Mouse (Mus musculus) hindbrain, embryonic 12.5 days (tissue): ENCODE data around the gene Mllt3. TPM values are rescaled to one million over a fixed set of nuclear protein-coding genes. Genes with fewer than 3 reads are reported as not detected.

ENCODE experiments used
- ATAC-seq: fragments of 200-750 bp; cut with Nextera tagmentation; 2 replicates; pipeline ENCODE4 v1.8.0; 2017; ENCODE audit warnings: moderate TSS enrichment; ENCODE audit not compliant: low FRiP score
- H3K27ac ChIP-seq: fragments of 300-500 bp; sonication (generic); 2 replicates; pipeline ENCODE4 v1.5.1; 2016; ENCODE audit warnings: mild to moderate bottlenecking
- H3K27me3 ChIP-seq: fragments of 300-500 bp; sonication (generic); 2 replicates; pipeline ENCODE4 v1.6.1; 2016; ENCODE audit warnings: mild to moderate bottlenecking
- H3K36me3 ChIP-seq: fragments of 300-500 bp; sonication (generic); 2 replicates; pipeline ENCODE4 v1.6.1; 2016; ENCODE audit warnings: mild to moderate bottlenecking
- H3K4me1 ChIP-seq: fragments of 300-500 bp; sonication (generic); 2 replicates; pipeline ENCODE4 v1.6.1; 2016
- H3K4me2 ChIP-seq: fragments of 300-500 bp; sonication (generic); replicated peaks from 2 replicates; pipeline ENCODE4 v1.6.1; 2016; ENCODE audit warnings: mild to moderate bottlenecking
- H3K4me3 ChIP-seq: fragments of 300-500 bp; sonication (generic); 2 replicates; pipeline ENCODE4 v1.5.1; 2016; ENCODE audit warnings: mild to moderate bottlenecking
- H3K9ac ChIP-seq: fragments of 300-500 bp; sonication (generic); 2 replicates; pipeline ENCODE4 v1.6.1; 2016; ENCODE audit warnings: mild to moderate bottlenecking, moderate library complexity
- H3K9me3 ChIP-seq: fragments of 300-500 bp; sonication (generic); replicated peaks from 2 replicates; pipeline ENCODE4 v1.6.1; 2016; ENCODE audit warnings: mild to moderate bottlenecking
- WGBS: fragments of 180-500 bp; shearing (Covaris S2); methylation state at CpG from one replicate; pipeline ENCODE4 v1.1.7; 2016; 5-methylcytosine and 5-hydroxymethylcytosine counted together
- polyA plus RNA-seq: library from polyadenylated mRNA; unstranded; fragments of >200 nt; fragmentation: Nextera tagmentation; extraction: Ambion mirVana; gene quantifications from 2 replicates; pipeline ENCODE4 v1.2.1, GENCODE M21; 2016

Gene Mllt3
- polyA plus RNA-seq, 1 experiment from 2014 or later = 103 TPM

GRCm38 (mm10) chr4:87893012-87893411, 140.2 kb downstream of the Mllt3 start:
- Histone ChIP-seq H3K9ac (no peak overlapping the region), H3K4me3 (no peak overlapping the region), H3K4me1 (peaks cover 18% of the 10 kb centered on the region), H3K27ac (no peak overlapping the region), H3K27me3 (no peaks in the 10 kb centered on the region), H3K4me2 (no peak overlapping the region), H3K36me3 (no peaks in the 10 kb centered on the region), H3K9me3 (no peaks in the 10 kb centered on the region)
- no peak for ATAC-seq
- 86% methylated on average over 4 of the region's 4 CpGs for WGBS

DNA sequence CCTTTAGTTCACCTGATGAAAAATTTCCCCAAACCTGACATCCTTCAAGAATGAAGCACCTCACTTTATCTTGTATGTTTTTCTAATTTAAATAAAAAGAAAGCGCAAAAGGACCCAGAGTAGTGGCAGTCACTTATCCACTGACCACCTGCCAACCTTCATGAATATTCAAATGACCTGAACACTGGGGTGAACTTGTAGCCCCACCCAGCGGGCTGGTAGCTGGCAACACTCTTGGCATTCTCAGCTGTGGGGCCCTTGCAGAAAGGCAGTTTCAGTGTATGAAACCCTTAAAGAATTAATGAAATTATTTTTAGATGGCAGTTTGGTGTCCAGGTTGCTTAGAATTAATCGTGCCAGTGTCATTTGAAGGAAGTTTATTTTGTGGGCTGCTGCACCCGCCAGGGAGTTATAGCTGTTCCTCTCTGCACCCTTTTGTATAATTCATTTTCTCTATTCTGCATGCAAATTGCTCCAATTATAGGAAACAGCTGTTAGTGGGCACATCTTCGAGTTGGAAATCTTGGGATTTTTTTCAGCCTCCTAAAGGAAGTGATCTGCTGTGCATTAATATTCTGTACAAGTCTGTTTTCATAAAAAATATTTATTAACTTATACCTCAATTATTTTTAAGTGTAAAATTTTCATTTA, 149.8 kb downstream of the Mllt3 start:
- H3K4me1 ChIP-seq = peaks cover 22% of the 10 kb centered on the region
- H3K4me2 ChIP-seq = no peak overlapping the region
- no peaks in the 10 kb centered on the region for H3K36me3 ChIP-seq
- peak; percentile 72 for ATAC-seq
- WGBS = 41% methylated on average over 5 of the region's 5 CpGs
- H3K27me3 ChIP-seq = no peaks in the 10 kb centered on the region
- H3K4me3 ChIP-seq = no peak overlapping the region
- no peak overlapping the region for H3K9ac ChIP-seq
- H3K27ac ChIP-seq = 0 out of 2 replicates have a peak overlapping the region, but pooled peaks have one; percentile 3
- no peaks in the 10 kb centered on the region for H3K9me3 ChIP-seq

DNA sequence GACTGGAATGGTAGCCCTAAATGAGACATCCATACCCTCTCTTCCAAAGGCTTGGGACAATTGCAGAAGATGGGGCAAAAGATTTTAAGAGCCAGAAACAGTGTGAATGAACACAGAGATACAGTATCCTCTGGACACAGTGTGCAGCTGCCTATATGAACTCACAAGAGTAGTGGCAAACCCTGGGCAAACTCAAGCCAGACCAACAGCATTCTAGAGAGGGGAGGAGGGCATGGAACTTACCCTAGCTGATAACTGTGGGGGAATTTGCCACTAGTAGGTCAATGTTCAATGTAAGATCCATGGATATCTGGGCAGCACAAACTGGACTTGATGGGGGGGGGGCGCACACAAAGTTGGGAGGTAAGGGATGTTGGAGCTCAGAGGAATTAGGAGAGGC, 151.2 kb downstream of the Mllt3 start:
- no peak for ATAC-seq
- H3K27ac ChIP-seq = no peak overlapping the region
- WGBS = 95% methylated on average over 1 of the region's 1 CpGs
- no peaks in the 10 kb centered on the region for H3K36me3 ChIP-seq
- no peaks in the 10 kb centered on the region for H3K9me3 ChIP-seq
- H3K4me2 ChIP-seq = no peak overlapping the region
- no peaks in the 10 kb centered on the region for H3K27me3 ChIP-seq
- no peak overlapping the region for H3K9ac ChIP-seq
- H3K4me3 ChIP-seq = no peak overlapping the region
- peaks cover 22% of the 10 kb centered on the region for H3K4me1 ChIP-seq

- Histone ChIP-seq H3K36me3 (no peaks in the 10 kb centered on the region), H3K9ac (no peak overlapping the region), H3K4me2 (no peak overlapping the region), H3K4me3 (no peak overlapping the region), H3K27me3 (no peaks in the 10 kb centered on the region), H3K4me1 (peaks cover 22% of the 10 kb centered on the region), H3K9me3 (no peaks in the 10 kb centered on the region), H3K27ac (no peak overlapping the region)
- ATAC-seq = no peak
- WGBS = 90% methylated on average over 2 of the region's 2 CpGs
Measured at GRCm38 (mm10) chr4:87881583-87881982, 151.6 kb downstream of the Mllt3 start.

DNA sequence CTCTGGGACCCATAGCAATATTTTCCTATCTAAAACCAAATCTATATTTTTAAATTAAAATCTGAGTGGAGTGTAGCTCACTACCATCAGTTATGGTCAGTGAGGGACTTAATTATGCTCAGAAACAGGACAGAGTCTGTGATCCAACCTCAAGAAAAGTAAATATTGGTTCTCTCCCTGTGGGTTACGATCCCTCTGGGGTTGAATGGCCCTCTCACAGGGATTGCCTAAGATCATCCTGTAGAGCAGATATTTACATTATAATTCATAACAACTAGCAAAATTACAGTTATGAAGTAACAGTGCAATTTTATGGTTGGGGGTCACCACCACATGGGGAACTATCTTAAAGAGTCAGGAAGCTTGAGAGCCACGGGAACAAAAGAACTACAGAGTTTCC, 152.9 kb downstream of the Mllt3 start:
- no peak for ATAC-seq

DNA sequence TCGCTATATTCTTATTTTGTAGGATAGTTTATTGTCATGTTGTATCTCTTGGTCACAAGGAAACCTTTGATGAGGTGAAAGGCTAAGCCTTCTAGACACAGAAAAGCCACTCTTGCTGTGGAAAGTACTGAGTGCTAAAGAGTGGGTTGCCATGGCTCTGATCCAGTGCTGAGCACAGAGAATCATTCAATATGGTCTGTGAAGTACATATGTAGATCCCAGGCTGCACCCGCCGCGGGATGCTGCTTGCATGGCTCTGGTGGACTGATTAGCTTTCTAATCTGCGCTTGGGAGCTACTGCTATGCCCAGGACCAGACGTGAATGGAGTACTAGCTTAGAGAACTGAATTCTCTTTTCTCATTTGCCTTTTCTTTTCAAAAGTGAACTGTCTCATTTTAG, 154.5 kb downstream of the Mllt3 start:
- 90% methylated on average over 6 of the region's 6 CpGs for WGBS
- Histone ChIP-seq H3K4me2 (no peak overlapping the region), H3K36me3 (no peaks in the 10 kb centered on the region), H3K27me3 (no peaks in the 10 kb centered on the region), H3K9ac (no peak overlapping the region), H3K27ac (no peak overlapping the region), H3K4me1 (peaks cover 17% of the 10 kb centered on the region), H3K4me3 (no peak overlapping the region), H3K9me3 (no peaks in the 10 kb centered on the region)
- no peak for ATAC-seq

More for the DNA sequence above, 152.9 kb downstream of the Mllt3 start:
- Histone ChIP-seq H3K4me1 (peaks cover 22% of the 10 kb centered on the region), H3K27ac (no peak overlapping the region), H3K27me3 (no peaks in the 10 kb centered on the region), H3K4me3 (no peak overlapping the region), H3K9ac (no peak overlapping the region), H3K36me3 (no peaks in the 10 kb centered on the region), H3K9me3 (no peaks in the 10 kb centered on the region), H3K4me2 (no peak overlapping the region)
- 69% methylated on average over 2 of the region's 2 CpGs for WGBS

DNA sequence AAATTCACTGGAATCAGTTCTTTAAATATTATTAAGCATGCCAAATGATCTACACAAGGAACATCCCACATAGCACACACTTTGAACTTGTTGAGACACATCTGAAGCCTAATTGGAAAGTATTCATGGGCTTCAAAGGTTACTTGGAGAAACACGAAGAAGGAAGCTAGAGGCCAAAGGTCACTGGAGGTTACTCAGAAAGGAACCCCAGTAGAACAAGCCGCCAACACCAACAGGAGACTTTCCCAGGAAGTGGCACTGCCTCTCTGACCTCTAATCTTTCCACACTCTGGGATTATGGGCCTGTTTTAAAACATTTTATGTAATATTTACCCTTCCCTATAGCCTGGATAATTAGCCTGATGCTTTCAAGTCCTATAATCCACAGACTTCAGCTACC, 162.6 kb downstream of the Mllt3 start:
- WGBS = 33% methylated on average over 2 of the region's 2 CpGs
- H3K9me3 ChIP-seq = no peaks in the 10 kb centered on the region
- no peak for ATAC-seq

DNA sequence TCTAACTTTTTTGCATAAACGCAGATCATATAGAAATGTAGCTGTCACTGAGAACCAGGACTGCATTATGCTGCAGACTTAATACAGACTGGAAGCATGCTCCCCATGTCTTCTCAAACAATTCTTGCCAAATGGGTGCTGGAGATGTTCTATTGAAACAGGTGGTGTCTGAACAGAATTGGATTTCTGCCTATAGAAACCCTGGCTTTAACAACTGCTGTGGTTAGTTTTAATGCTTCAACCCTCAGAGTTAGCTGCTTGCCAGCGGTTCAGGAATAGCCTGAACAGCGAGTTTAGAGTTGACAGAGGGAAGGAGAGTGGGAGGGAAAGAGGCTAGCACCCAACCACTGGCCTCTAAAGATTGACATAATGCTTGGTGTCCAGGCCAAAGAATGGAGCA, 166.6 kb downstream of the Mllt3 start:
- Histone ChIP-seq H3K9ac (no peak overlapping the region), H3K4me2 (no peak overlapping the region), H3K4me1 (peaks cover 15% of the 10 kb centered on the region), H3K27ac (no peak overlapping the region), H3K36me3 (peaks cover 4% of the 10 kb centered on the region; the same call in 1 of the 2 replicates), H3K27me3 (no peaks in the 10 kb centered on the region), H3K9me3 (no peaks in the 10 kb centered on the region), H3K4me3 (no peak overlapping the region)
- WGBS = 87% methylated on average over 3 of the region's 3 CpGs
- ATAC-seq = no peak

More for the DNA sequence above, 162.6 kb downstream of the Mllt3 start:
- no peaks in the 10 kb centered on the region for H3K27me3 ChIP-seq
- H3K36me3 ChIP-seq = no peaks in the 10 kb centered on the region
- H3K4me3 ChIP-seq = no peak overlapping the region
- no peak overlapping the region for H3K27ac ChIP-seq
- peaks cover 7% of the 10 kb centered on the region for H3K4me1 ChIP-seq
- no peak overlapping the region for H3K9ac ChIP-seq
- no peak overlapping the region for H3K4me2 ChIP-seq

- Histone ChIP-seq H3K4me3 (no peak overlapping the region), H3K27ac (no peak overlapping the region), H3K9me3 (no peaks in the 10 kb centered on the region), H3K9ac (no peak overlapping the region), H3K36me3 (peaks cover 4% of the 10 kb centered on the region; the same call in 1 of the 2 replicates), H3K4me1 (peaks cover 15% of the 10 kb centered on the region), H3K27me3 (no peaks in the 10 kb centered on the region), H3K4me2 (no peak overlapping the region)
- ATAC-seq = no peak
- WGBS = 53% methylated on average over 3 of the region's 3 CpGs
Measured at GRCm38 (mm10) chr4:87865848-87866247, 167.3 kb downstream of the Mllt3 start.

DNA sequence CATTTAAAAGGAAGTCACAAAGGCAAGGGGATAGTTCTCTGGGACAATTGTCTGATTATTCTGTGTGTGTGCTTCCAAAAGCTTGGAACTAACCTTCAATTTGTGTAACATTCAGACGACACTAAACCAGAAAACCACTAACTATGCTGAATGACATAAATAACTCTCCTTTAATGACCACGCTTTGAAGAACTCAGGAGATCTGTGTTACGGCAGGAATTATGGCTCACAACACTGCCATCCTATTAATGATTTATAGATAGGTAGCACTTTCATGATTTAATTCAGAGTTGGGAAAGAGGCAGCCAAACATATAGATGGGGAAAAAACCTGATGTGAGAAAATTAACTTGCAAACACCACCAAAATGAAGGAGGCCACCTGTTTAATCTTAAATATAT, 168.1 kb downstream of the Mllt3 start:
- WGBS = 70% methylated on average over 3 of the region's 3 CpGs
- Histone ChIP-seq H3K4me1 (peaks cover 15% of the 10 kb centered on the region), H3K9ac (no peak overlapping the region), H3K4me3 (no peak overlapping the region), H3K27me3 (no peaks in the 10 kb centered on the region), H3K36me3 (peaks cover 4% of the 10 kb centered on the region; the same call in 1 of the 2 replicates), H3K27ac (no peak overlapping the region), H3K4me2 (no peak overlapping the region), H3K9me3 (no peaks in the 10 kb centered on the region)
- ATAC-seq = no peak

DNA sequence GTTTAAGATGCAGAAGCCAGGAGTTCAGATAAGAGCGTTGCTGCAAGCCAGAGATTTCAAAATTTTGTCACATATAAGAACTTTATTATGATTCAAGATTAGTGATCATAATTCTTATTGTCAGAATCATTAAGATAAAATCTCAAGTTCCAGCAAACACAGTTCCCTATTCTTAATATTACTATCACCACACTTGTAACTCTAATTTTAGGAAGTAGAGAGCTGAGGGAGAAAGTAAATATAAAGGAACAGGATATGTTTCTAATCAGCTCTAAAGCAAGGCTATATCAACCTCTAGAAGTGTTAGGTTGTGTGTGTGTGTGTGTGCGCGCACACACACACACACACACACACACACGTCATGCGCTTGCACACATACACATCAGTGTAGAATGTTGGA, 170.0 kb downstream of the Mllt3 start:
- Histone ChIP-seq H3K4me2 (no peak overlapping the region), H3K27ac (no peak overlapping the region), H3K36me3 (peaks cover 4% of the 10 kb centered on the region; the same call in 1 of the 2 replicates), H3K9ac (no peak overlapping the region), H3K4me3 (no peak overlapping the region), H3K9me3 (no peaks in the 10 kb centered on the region), H3K27me3 (no peaks in the 10 kb centered on the region), H3K4me1 (peaks cover 15% of the 10 kb centered on the region)
- ATAC-seq = no peak
- WGBS = 94% methylated on average over 5 of the region's 5 CpGs

- WGBS = 91% methylated on average over 5 of the region's 5 CpGs
- no peak overlapping the region for H3K9ac ChIP-seq
Measured at GRCm38 (mm10) chr4:87860723-87861122, 172.4 kb downstream of the Mllt3 start.

DNA sequence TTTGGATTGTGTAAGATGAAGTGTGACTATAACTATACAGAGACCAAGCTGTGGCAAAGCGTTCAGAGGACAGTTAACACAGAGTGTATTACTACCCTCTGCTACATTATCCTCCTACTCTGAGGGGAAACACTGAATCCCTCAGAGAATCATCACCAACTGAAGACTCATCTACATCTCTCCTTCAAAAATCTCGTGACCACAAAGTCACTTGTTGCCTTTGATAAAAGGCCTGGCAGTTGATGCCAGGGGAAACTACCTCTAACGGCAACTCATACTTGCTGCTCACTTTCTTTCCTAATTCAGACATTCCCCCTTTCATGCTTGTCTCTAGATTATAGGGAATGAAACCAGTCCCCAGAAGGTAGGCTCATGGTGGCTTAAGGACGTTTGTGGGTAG, 174.0 kb downstream of the Mllt3 start:
- Histone ChIP-seq H3K9ac (no peak overlapping the region), H3K4me1 (peaks cover 3% of the 10 kb centered on the region; the same call in 1 of the 2 replicates), H3K27me3 (no peaks in the 10 kb centered on the region), H3K4me3 (no peak overlapping the region), H3K27ac (no peak overlapping the region), H3K4me2 (no peak overlapping the region), H3K9me3 (no peaks in the 10 kb centered on the region), H3K36me3 (peaks cover 4% of the 10 kb centered on the region; the same call in 1 of the 2 replicates)
- ATAC-seq = no peak
- 83% methylated on average over 4 of the region's 4 CpGs for WGBS

More at GRCm38 (mm10) chr4:87860723-87861122, 172.4 kb downstream of the Mllt3 start:
- Histone ChIP-seq H3K4me2 (no peak overlapping the region), H3K4me1 (peaks cover 11% of the 10 kb centered on the region; the same call in 1 of the 2 replicates), H3K36me3 (peaks cover 4% of the 10 kb centered on the region; the same call in 1 of the 2 replicates), H3K27me3 (no peaks in the 10 kb centered on the region), H3K9me3 (no peaks in the 10 kb centered on the region), H3K27ac (no peak overlapping the region), H3K4me3 (no peak overlapping the region)
- ATAC-seq = no peak
